Mouse (Mus musculus) heart, adult 2 months (tissue): ENCODE results near the gene Rnaseh2b.

ENCODE experiments used
- CTCF ChIP-seq: fragments of 200-600 bp; IDR thresholded peaks from 2 replicates; pipeline ENCODE4 v1.8.1; 2022; ENCODE audit warnings: antibody characterized with exemption, mild to moderate bottlenecking, moderate library complexity
- POLR2A ChIP-seq: fragments of 200-500 bp; IDR thresholded peaks from 2 replicates; pipeline ENCODE4 v1.6.1; 2011; ENCODE audit warnings: mild to moderate bottlenecking, low read depth, low read length, control low read depth; ENCODE audit not compliant: insufficient read depth

DNA sequence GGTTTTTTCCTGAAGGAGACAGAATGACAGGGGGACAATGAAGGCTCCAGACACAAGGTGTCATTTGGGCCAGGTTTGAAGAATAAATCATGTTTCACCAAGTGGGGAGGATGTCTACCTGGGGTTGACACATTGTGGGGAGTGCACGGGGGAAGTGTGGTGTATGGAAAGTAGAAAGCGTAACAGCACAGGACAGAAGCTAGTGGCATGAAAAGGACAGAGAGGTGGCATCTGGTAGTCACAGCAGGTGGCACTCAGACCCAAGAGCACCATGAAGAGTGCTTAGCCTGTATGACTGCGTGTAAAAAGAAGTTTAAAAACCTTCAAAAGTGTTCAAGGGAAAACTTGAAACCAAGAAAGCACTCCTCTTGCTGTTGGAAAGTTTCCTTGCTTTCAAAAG, 42.3 kb upstream of the Rnaseh2b start:
- TF ChIP-seq CTCF (no peak), POLR2A (no peak)
